Mouse (Mus musculus) liver, adult 2 months (tissue): ENCODE measurements at regions not wholly inside any gene's neighbourhood (a gene's known extent, or its start where the extent isn't known, plus 50 kb on each side); places are given as distances from the start of the nearest gene placed in this dataset.

ENCODE experiments used
- CTCF ChIP-seq: fragments of 200-500 bp; IDR thresholded peaks from 2 replicates; pipeline ENCODE4 v1.5.1; 2011; ENCODE audit warnings: low read depth, low read length, control low read depth
- POLR2A ChIP-seq: fragments of 200-500 bp; IDR thresholded peaks from 2 replicates; pipeline ENCODE4 v1.6.1; 2011; ENCODE audit warnings: low read length, control low read depth; ENCODE audit not compliant: insufficient read depth; ENCODE audit errors: extremely low read depth

DNA sequence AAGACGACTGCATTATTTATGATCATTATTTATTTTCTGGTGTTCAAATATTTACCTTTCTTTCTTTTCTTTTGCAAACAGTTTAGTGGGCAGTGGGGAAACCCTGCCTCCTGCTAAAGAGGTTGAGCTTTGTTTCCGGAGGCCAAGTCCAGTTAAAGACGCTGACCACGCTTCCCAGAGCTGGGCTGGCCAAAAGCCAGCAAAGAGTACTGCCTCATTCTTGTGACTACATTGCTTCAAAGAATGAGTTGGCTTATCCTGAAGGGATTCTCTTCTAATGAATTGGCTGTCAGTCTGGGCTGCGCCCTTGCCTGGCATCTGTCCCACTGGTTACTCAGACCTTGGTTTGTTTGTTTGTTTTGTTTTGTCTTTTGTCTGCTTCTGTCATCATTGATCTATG lies 207.2 kb downstream of the Cd83 start:
- TF ChIP-seq POLR2A: no peak
- no peak for TF ChIP-seq CTCF
